Mouse (Mus musculus): ENCODE results near the gene Vezf1. TPM values are rescaled to one million over a fixed set of nuclear protein-coding genes. Genes with fewer than 3 reads are reported as not detected.
A peak's percentile ranks its signal among the peaks of the same experiment; 100 is the strongest.

The Vezf1 gene
- total RNA-seq, 1 experiment from 2014 or later, result 39.8 TPM

DNA sequence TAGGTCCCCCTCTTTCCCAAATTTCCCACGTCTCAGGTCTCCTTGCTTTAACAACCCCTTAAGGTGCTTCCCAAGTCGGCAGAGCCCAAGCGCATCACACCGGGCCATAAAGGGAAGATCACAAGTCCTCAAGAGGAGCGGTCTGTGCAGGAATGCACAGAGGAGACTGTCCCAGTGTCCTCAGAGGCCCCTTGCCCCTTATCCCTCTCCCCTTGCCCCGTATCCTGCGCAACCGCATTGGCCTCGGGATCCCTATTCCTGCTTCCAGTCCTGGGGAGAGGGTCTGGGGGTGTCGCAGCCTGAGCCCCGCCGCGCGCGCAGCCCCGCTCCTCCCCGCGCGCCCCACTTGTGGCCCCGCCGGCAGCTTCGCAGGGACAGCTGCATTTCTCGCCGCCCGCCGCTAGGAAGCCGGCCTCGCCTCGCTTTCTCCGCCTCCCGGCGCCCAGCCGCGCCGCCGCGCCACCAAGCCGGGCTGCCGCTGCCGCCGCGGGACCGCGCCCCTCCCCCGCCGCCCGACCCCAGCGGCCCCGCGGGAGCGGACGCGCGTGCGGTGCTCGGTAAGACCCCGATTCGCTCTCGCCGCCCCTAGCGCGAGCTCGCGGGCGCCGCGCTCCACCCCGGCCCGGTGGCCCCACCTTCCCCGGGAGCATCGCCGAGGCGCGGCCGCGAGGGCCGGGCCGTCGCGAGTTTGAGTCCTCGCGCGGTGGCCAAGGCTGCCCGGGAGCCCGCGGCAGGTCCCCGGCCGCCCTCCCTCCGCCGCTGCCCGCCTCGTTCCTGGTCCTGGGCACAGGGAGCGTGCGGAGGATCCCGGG lies 30.9 kb downstream of the Vezf1 start:
- peak; percentile 91 for DNase-seq

- DNase-seq, result peak; percentile 87
These were observed 31.5 kb downstream of the Vezf1 start for GRCm38 (mm10) chr11:88099599-88100023.

GRCm38 (mm10) chr11:88100170-88100569 lies 32.1 kb downstream of the Vezf1 start:
- no peak for DNase-seq

- no peak for DNase-seq
These were observed 35.3 kb downstream of the Vezf1 start for GRCm38 (mm10) chr11:88103214-88103941.

DNA sequence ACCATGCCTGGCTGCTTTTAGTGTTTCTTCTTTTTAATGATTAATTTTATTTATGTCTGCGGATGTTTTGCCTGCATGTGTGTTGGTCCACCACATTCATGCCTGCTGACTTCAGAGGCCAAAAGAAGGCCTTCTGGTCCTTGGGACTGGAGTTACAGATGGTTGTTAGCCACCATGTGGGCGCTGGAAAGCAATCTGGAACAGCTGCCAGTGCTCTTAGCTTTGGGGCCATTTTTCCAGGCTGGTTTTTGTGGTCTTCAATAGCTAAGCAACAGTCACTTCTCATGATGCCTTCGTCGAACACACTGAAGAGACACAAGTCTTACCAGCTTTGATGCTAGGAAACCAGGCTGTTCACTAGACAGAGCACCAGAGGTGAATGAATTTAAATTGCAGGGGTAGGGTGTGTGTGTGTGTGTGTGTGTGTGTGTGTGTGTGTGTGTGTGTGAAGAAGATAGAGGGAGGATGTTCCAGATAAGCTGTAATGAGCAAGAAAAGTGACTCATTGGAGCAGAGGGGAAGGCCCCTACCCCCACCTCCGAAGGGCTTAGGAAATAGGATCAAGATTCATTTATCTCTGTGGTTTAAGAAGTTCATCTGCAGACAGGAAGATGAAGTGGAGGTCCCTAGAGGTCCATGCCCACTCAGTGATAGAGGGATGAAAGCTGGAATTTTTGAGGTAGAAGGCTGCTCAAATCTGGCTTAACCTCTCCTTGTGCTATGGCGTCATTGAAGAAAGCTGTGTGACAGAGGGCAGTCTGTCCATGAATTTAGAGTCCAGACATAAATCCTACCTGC lies 37.6 kb downstream of the Vezf1 start:
- DNase-seq, result peak; percentile 41

- peak; percentile 45 for DNase-seq
These were observed 38.1 kb downstream of the Vezf1 start for GRCm38 (mm10) chr11:88106292-88106554.

DNA sequence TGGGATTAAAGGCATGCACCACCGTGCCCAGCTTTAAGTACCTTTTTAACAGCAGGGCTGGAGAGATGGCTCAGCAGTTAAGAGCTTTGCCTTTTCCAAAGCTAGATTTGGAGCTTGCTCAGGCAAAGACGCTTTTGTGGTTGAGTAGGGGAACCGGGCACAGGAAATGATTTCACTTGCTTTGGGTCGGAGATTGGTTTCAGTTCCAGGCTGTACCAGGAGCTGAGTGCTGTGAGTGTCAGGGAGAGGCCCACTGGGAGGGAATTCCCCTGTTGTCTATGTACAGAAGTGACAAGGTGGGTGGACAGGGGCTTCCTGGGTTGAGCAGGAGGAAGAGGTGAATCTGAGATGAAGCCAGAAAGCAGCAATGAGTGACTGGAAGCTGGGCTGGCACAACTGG lies 39.3 kb downstream of the Vezf1 start:
- DNase-seq, result no peak

- DNase-seq, result no peak
These were observed 42.0 kb downstream of the Vezf1 start for GRCm38 (mm10) chr11:88110031-88110594.

DNA sequence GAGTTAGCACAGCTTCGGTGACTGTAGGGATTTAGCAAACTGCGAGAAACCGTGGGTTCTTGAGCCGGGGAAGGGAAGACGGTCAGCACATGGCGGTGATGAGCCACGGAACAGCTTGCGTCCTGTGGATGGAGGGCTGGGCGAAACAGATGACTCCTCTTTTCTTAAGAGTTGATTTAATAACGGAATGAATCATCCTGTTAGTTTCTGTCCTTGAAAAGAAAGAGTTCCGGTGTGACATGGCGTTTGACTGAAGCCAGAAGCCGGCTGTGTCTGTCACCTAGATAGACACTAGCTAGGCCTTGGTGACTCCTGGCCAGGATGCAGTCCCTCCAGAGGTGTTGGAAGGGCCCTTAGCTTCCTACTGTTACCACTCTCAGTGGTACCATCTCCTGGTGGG lies 44.0 kb downstream of the Vezf1 start:
- peak; percentile 67 for DNase-seq

GRCm38 (mm10) chr11:88112677-88113333 lies 44.7 kb downstream of the Vezf1 start:
- no peak for DNase-seq

DNA sequence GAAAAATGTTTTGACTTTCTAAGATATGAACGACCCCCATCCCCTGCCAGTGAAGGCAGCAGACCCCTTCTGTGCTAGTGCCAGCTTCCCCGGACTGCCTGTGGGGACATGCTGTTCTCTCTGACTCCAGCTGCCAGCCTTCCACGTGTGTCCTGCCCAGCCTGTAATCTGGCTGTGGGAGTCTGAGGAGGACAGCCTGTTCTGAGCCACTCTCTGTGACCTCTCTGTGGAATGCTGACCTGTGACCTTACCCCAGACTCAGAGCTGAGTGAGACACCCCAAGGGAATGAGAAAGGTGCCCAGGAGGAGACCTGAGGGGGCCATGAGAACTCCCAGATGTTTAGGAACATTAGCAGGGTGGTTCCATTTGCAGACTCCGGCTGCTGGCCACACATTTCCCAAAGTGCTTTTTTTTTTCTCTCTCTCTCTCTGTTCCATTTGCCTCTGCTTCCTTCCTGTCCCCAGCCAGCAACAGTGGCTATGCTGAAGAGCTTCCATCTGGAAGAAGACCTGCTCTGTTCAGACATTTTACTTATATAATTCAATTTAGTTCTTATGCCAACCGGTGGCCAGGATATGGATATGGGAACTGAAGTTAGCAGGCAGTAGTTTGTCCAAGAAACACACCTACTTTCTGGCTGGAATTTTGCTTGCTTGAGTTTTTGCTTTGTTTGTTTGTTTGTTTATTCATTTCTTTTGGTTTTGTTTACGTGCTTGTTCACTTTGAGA lies 45.6 kb downstream of the Vezf1 start:
- peak; percentile 81 for DNase-seq

- DNase-seq, result peak; percentile 68
These were observed 46.8 kb downstream of the Vezf1 start for GRCm38 (mm10) chr11:88114871-88115301.

- no peak for DNase-seq
These were observed 48.5 kb downstream of the Vezf1 start for GRCm38 (mm10) chr11:88116568-88116967.

GRCm38 (mm10) chr11:88117356-88118090 lies 49.4 kb downstream of the Vezf1 start:
- DNase-seq, result peak; percentile 63

- DNase-seq, result no peak
These were observed 50.0 kb downstream of the Vezf1 start for GRCm38 (mm10) chr11:88118091-88118440.

DNA sequence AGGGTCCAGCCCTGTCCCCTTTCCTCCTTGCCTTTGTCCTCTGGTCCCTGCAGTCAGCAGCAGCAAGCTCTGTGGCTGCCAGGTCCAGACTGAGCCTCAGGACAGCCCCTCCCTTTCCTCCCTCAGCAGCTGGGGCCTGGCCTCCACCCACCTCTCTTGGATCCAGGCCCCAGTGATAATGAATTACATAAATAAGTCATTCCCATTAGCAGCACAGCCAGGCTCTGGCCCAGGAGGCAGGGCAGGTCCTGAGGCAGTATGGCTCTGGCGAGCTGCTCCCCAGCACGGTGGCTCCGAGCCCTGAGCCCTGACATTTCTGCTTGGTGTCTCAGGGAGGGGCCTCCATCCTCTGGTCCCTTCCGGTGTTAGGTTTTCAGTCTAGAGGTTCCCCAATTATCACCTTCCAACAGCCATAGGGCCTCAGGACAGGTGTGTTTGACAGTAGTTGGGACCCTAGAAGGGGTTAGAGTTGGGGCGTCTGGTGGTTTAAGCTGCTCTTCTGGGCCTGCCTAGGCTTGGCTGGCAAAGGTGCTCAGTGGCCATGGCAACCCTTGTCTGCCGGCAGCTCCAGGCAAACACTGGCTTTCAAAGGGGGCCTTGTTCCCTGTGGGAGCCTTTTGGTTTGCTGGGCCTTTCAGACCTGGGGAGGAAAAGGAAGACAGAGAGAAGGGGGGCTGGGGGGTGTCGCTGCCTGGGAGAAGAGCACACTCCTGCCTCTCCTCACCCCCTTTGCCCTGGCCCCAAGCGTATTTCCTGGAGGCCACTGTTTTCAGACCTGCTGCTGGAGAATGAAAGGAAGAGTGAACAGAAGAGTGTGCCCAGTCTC lies 51.0 kb downstream of the Vezf1 start:
- peak; percentile 82 for DNase-seq

DNA sequence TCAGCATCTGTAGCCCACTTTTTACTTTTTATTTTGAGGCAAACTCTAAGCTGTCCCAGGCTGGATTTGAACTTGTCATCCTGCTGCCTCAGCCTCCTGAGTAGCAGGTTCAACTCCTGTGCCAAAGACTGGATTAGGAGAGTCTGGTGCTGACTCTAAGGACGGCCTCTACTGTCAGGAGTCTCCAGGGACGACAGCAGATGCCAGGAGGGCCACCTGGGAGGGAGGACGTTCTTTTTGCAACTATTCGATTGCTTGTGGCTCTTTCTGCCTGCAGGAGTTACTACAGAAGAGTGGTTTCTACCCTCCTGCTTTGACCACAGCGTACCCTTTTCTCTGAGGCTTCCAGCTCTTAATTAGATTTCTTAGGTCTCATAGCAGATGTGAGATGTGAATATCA lies 54.5 kb downstream of the Vezf1 start:
- peak; percentile 60 for DNase-seq

GRCm38 (mm10) chr11:88123021-88123420 lies 54.9 kb downstream of the Vezf1 start:
- no peak for DNase-seq

- DNase-seq, result no peak
These were observed 55.7 kb downstream of the Vezf1 start for GRCm38 (mm10) chr11:88123731-88124130.

DNA sequence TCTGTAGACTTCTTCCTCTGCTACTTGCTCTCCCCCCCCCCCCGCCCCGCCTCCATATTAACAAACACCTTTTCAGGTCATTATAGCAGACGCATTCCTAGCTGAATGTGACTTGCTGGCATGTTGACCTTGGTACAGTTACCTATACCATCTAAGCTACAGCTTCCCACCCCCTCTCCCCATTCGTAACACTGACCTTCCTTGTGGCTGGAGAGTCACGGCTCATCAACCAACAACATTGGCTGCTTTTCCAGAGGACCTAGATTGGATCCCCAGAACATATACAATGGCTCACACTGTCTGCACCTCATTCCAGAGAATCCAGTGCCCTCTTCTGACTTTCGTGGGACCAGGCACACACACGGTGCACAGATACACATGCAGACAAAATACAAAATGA lies 57.4 kb downstream of the Vezf1 start:
- DNase-seq, result no peak
